Mouse (Mus musculus) cerebellum, adult 18-20 months (tissue): ENCODE results near the gene Auh.

Source experiments
- DNase-seq, 2 experiments: peaks; one replicate each; pipeline ENCODE4 v3.0.0; 2021

The Auh gene

DNA sequence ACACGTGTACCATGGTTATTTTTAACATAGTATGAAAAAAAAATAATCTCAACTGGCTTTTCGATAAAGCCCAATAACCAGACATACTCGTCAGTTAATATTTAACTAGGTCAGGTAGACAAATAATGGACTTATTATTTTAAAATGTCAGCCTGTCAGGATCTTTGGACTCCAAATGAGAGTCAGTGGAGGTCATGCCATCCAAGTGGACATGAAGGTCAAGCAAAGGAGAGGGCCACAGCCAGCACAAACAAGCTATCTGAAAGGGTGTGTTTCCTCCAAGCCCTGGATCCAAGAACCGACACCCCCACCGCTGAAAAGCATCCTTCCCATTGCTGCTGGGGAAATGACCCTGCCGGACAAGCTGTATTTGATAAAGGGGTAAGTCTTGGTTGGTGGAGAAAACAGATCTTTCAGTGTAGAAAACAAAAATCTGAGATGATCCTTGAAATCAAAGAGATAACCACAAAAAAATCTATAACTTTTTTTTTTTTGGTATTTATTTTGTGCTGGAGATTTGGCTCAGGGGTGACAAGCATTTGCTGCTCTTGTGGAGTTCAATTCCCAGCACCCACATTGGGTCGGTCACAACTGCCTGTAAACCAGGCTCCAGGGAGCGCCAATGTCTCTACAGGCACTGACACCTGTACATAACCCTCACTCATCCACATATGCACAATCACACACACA, 96.9 kb downstream of the Auh start:
- DNase-seq, result no peak

- DNase-seq, result no peak
These were observed 98.3 kb downstream of the Auh start for GRCm38 (mm10) chr13:52831037-52831757.

DNA sequence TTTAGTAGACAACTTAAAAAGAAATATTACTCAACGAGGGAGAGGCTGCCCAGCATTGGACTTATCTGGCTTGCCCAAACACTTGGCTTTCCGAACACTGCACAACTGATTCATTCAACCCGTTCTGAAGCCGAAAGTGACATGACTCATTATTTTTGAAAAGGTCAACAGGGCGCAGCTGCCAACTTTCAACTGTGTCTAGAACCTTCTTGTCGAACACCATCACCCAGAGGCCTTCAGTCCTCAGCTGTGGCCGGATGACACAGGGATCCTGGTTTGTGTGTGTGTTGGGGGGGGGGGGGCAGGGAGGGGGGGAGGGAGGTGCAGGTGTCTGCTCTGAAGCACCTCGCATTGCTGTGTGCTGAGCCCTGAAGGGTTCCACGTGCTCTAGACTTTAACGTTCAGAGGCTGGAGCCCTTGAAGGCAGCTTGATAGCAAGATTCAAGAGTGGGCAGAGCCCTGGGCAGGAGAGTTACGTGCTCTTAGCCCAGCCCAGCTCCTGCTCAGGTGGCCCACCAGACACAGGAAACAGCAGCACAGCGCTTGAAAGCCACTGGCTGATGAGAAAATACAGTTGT, 100.4 kb downstream of the Auh start:
- DNase-seq, result peak in 1 of 2 experiments; percentile 16

DNA sequence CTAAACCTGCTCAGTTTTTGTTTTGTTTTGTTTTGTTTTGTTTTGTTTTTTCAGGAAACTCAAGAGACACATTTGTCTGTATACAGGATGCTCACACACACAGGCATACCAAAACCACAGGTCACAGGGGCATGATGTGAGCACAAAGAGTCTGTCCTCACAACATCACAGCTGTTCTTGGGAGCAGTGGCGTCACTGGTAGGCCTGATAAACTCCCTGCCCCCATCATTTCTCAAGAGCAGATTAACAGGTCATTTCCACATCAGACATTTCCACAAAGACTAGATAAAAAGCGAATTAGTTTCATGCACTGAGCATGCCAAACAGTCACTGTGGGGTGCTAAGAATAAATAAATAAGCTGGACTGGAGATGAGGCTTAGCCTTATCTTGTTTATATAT, 101.3 kb downstream of the Auh start:
- no peak for DNase-seq

DNA sequence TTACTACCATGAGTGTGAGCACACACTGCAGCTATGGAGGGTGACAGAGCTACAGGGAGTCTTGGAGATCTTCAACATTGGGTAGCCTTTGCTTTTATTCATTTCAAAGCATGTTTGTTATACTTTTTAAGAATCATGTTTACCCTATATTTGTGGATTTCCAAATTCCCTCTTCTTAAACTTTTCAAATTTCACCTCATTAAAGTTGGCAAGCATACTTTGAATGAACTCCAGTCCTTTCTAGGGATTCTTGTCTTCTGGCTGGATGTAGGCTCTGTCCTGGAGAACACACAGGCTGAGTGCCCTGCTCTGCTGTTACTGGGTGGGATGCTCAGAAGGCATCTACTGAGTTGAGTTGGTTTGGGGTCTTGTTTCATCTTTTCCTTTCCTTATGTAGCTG, 102.8 kb downstream of the Auh start:
- no peak for DNase-seq

DNA sequence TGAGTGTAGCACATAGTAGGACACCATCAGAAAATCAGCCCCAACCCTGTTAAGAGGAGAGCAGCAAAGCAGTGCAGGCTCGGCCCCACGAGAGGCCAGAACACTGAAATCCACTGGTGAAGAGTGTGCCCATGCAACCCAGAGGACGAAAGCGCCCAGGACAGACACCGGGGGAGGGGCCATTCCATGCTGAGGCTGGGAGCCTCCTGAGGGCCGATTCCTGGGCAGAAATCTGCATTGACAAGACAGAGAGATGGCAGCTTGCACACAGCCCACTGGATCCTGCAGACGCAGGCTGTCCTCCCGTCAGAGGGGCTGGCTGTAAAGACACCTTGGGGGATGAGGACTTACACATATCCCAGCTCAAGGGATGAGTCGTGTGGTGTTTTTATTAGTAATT, 104.7 kb downstream of the Auh start:
- DNase-seq, result no peak

DNA sequence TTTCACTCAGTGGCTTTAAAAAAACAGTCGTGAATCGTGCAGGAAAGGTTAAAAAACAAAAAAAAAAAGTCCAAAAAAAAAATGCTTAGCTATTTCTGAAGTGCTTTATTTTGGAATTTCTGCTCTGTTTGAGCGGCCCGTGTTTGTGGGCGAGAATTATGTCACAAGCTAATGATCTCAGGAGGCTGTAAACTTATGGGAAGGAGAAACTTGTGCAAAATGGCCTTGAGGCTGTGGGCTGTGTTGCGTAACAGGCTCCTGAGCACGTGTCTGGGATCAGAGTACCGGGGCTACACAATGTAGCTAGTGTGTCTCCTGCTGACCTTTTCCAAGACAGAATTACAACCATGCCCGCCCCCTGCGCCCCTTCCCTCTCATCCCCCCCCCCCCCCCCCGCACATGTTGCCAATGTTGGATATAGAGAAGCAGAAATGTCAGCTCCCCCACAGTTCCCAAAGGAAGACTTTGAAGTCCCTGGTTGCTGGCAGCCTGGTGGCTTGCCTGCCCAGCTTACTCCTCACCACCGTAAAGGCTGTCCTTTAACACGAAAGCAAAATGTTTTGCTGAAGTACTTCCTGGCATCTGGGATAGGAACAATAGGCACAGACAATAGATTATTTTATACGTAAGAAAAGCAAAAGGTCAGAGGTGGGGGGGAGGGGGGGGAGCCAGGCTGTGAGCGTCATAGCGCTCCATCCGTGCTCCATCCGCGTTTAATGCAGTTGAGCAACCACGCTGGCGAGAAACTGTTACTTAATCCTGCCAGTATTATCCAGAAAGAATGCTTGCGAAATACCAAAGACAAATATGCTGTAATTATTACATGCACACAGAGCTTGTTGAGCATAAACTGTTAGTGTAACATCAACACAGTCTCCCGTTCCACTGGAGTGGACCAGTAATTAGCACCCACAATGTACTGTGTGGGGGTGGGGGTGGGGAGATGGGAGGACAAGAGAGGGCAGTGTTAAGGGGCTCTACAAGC, 107.0 kb downstream of the Auh start:
- DNase-seq, result no peak

GRCm38 (mm10) chr13:52821571-52821970, 107.9 kb downstream of the Auh start:
- DNase-seq, result no peak

- no peak for DNase-seq
These were observed 109.6 kb downstream of the Auh start for GRCm38 (mm10) chr13:52819901-52820300.

GRCm38 (mm10) chr13:52818760-52819159, 110.7 kb downstream of the Auh start:
- peak; percentile 72 to 83 for DNase-seq

DNA sequence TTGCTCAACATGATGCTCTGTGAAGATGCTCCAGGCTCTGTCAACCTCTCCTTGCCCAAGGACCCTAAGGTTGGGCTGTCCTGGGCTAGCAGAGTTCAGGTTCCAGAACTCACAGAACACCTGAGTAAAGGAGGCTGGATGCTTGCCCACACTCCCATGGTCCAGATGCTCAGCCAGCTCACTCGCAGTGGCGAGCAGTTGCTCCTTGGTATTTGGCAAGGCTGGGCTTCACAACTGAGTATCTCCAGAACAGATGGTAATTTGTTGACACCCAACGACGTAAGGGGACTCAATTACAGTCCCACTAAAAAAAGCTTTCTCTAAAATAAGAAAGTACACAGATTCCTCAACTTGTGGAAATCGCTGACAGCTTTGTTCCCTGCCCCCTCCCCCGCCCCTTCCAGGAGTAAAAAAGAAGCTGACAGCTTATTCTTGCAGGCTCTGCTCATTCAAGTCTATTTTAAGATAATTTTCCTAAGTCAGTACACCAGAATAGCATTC, 111.4 kb downstream of the Auh start:
- peak; percentile 56 to 61 for DNase-seq

GRCm38 (mm10) chr13:52813750-52814149, 115.7 kb downstream of the Auh start:
- no peak for DNase-seq

DNA sequence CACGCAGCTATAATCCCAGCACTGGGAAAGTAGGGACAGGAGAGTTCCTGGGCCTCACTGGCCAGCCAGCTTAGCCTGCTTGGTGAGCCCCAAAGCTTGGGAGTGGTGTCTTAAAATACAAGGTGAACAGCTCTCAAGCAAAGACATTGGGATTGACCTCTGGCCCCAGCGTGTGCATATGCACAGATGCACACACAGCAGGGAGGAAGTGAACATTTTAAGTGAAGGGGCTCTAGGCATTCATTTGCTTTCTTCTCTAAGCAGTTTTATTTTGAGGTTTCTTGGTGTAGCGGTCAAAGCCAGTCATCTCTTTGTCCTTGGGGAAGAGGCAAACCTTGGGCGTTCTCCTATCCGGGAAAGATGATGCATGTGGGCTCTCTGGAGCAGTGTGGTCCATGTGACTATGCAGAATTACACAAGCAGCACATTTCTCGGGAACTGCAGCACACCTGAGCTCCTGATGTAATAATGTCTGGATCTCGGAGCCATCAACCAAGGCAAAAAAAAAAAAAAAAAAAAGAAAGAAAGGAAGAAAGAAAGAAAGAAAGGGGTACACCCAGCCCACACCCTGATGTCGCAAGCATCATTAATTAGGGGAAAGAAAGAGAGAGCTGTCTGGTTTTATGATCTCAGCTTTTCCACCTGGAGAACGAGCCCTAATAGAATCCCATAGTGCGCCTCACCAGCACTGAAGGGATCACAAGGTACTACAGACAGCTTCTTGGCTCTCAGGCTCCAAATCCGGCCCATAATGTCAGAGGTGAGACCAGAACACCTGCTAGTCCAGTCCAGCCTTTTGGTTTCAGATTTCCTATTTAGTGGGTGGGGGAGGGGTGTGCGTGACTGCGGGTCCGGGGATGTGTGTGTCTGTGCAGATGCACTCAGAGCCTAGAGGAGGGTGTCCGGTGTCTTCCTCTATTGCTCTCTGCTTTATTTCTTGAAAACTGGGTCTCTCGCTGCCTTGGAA, 116.6 kb downstream of the Auh start:
- no peak for DNase-seq

GRCm38 (mm10) chr13:52807722-52808121, 121.8 kb downstream of the Auh start:
- no peak for DNase-seq

- no peak for DNase-seq
These were observed 123.5 kb downstream of the Auh start for GRCm38 (mm10) chr13:52806029-52806428.

- no peak for DNase-seq
These were observed 123.9 kb downstream of the Auh start for GRCm38 (mm10) chr13:52805581-52805980.

GRCm38 (mm10) chr13:52802482-52802881, 127.0 kb downstream of the Auh start:
- DNase-seq, result no peak

GRCm38 (mm10) chr13:52800687-52801341, 128.7 kb downstream of the Auh start:
- DNase-seq, result no peak

- DNase-seq, result no peak
These were observed 129.4 kb downstream of the Auh start for GRCm38 (mm10) chr13:52800091-52800490.

DNA sequence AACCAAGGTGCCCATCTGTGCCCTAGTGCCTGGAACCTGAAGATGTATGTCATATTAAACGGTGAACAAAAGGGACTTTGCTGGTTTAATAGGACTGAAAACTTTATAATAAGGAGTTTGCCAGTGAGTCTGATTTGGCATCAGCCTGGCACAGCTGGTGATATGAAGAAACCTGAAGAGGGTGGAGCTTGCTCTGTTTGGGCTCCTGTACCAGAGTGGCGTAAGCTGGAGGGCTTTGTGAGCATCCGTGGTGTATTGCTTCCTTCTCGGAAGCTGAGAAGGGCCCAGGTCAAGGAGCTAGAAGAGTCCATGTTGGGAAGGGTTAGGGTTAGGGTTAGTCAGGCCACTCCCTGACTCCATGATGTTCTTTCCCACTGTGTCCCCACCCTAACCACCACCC, 135.2 kb downstream of the Auh start:
- no peak for DNase-seq

- no peak for DNase-seq
These were observed 136.0 kb downstream of the Auh start for GRCm38 (mm10) chr13:52793434-52793989.
